Mouse (Mus musculus): ENCODE data around the gene Edem1. TPM values are rescaled to one million over a fixed set of nuclear protein-coding genes. Genes with fewer than 3 reads are reported as not detected.

The Edem1 gene
- total and polyA plus RNA-seq, 2 experiments: 58.3 to 102 TPM

DNA sequence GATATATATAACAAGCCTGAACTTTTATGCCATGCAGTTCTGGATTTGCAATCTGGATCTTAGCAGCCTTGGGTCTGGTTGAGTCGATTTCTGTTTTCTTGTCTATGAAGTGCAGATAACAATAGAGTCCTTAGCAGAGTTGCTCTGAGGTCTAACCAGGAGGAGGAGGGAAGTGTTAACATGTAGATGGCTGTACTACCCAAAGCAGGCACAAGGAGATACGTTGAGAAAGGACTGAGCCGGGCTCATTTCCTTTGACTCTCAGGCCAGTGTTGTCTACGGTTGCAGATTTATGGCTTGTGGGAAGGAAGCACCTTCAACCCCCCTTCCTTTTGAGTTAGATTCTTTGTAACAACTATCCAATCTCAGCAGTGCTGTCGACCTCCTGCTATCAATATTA lies 43.6 kb upstream of the Edem1 start:
- Histone ChIP-seq H3K4me1 (ENCODE audit: control insufficient read depth, insufficient read depth, low read length) (peaks cover 11% of the 10 kb centered on the region), H3K4me3 (ENCODE audit: insufficient read depth, low read depth, low read length) (peak overlapping the region; percentile 92), H3K27ac (replicated peaks; ENCODE audit: insufficient read depth, low read depth, low read length) (peak overlapping the region; percentile 90), H3K9ac (ENCODE audit: low read depth, low read length) (no peak overlapping the region), H3K79me2 (ENCODE audit: control insufficient read depth, insufficient read depth, low read length) (peaks cover 36% of the 10 kb centered on the region; the same call in 1 of the 2 replicates), H3K36me3 (ENCODE audit: control insufficient read depth, insufficient read depth, low read length) (no peaks in the 10 kb centered on the region), H3K27me3 (ENCODE audit: control insufficient read depth, insufficient read depth, low read length) (no peaks in the 10 kb centered on the region)
- WGBS: 17% methylated on average over 5 of the region's 5 CpGs
- no peak for DNase-seq (ENCODE audit: extremely low read depth, low read depth, low spot score)
- TF ChIP-seq POLR2A (IDR thresholded peaks at IDR 0.05; ENCODE audit: extremely low read depth, insufficient read depth, low read length): no peak
- peak; percentile 11; the same call in 1 of the 2 replicates for TF ChIP-seq CTCF (IDR thresholded peaks at IDR 0.05; ENCODE audit: low read depth, low read length)

DNA sequence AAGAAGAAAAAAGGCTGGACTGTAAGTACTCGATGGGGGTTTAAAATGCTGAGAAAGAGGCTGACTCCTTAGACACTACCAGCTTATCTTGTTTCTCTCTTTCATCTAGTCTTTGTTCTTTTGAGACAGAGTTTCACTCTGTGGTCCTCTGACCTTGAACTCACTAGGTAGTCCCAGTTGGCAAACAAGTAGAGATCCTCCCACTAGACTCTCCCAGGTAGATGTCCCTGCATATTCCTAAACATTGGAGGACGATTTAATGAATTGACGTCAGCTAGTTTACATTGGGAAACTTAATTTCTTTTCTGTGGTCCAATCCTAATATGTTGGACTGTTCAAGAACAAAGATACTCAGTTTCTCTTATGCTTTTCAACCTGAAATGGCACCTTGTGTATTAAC lies 42.9 kb upstream of the Edem1 start:
- H3K4me3 ChIP-seq (ENCODE audit: insufficient read depth, low read depth, low read length): no peak overlapping the region
- H3K27ac ChIP-seq (replicated peaks; ENCODE audit: insufficient read depth, low read depth, low read length): no peak overlapping the region; the same call in 1 of the 2 replicates

DNA sequence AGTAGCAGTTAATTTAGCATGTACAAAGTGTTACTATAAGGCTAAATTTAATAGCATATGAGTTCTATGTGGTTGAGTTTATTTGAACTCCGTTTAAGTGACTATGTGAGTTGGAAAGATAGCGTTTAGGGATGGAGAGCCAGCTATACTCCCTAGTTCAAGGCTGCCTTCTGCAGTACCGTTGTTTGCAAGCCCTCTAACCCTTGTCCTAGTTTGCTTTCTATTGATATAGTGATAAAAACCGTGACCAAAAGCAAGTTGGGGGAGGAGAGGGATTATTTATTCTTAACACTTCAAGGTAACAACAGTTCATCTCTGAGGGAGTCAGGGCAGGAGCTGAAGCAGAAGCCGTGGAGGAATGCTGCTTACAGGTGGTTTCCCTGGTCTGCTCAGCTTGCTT lies 36.9 kb upstream of the Edem1 start:
- WGBS: 22% methylated on average over 5 of the region's 5 CpGs
- peaks cover 1% of the 10 kb centered on the region; the same call in 1 of the 2 replicates for H3K36me3 ChIP-seq (ENCODE audit: control insufficient read depth, insufficient read depth, low read length)
- H3K4me3 ChIP-seq (ENCODE audit: insufficient read depth, low read depth, low read length): no peak overlapping the region
- DNase-seq (ENCODE audit: extremely low read depth, low read depth, low spot score): peak; percentile 90
- H3K27ac ChIP-seq (replicated peaks; ENCODE audit: insufficient read depth, low read depth, low read length): peak overlapping the region; percentile 54
- no peaks in the 10 kb centered on the region for H3K27me3 ChIP-seq (ENCODE audit: control insufficient read depth, insufficient read depth, low read length)
- peaks cover 62% of the 10 kb centered on the region; the same call in 1 of the 2 replicates for H3K79me2 ChIP-seq (ENCODE audit: control insufficient read depth, insufficient read depth, low read length)
- peaks cover 35% of the 10 kb centered on the region for H3K4me1 ChIP-seq (ENCODE audit: control insufficient read depth, insufficient read depth, low read length)
- peak overlapping the region; percentile 58; the same call in 1 of the 2 replicates for H3K9ac ChIP-seq (ENCODE audit: low read depth, low read length)
- TF ChIP-seq CTCF (IDR thresholded peaks at IDR 0.05; ENCODE audit: low read depth, low read length): no peak
- no peak for TF ChIP-seq POLR2A (IDR thresholded peaks at IDR 0.05; ENCODE audit: extremely low read depth, insufficient read depth, low read length)

More for the DNA sequence above, 42.9 kb upstream of the Edem1 start:
- Histone ChIP-seq H3K9ac (ENCODE audit: low read depth, low read length) (no peak overlapping the region), H3K79me2 (ENCODE audit: control insufficient read depth, insufficient read depth, low read length) (peaks cover 42% of the 10 kb centered on the region; the same call in 1 of the 2 replicates), H3K27me3 (ENCODE audit: control insufficient read depth, insufficient read depth, low read length) (no peaks in the 10 kb centered on the region), H3K4me1 (ENCODE audit: control insufficient read depth, insufficient read depth, low read length) (peaks cover 12% of the 10 kb centered on the region), H3K36me3 (ENCODE audit: control insufficient read depth, insufficient read depth, low read length) (peaks cover 1% of the 10 kb centered on the region; the same call in 1 of the 2 replicates)
- WGBS: 14% methylated on average over 3 of the region's 3 CpGs
- TF ChIP-seq POLR2A (IDR thresholded peaks at IDR 0.05; ENCODE audit: extremely low read depth, insufficient read depth, low read length) (no peak), CTCF (IDR thresholded peaks at IDR 0.05; ENCODE audit: low read depth, low read length) (no peak)
- peak; percentile 83 for DNase-seq (ENCODE audit: extremely low read depth, low read depth, low spot score)

DNA sequence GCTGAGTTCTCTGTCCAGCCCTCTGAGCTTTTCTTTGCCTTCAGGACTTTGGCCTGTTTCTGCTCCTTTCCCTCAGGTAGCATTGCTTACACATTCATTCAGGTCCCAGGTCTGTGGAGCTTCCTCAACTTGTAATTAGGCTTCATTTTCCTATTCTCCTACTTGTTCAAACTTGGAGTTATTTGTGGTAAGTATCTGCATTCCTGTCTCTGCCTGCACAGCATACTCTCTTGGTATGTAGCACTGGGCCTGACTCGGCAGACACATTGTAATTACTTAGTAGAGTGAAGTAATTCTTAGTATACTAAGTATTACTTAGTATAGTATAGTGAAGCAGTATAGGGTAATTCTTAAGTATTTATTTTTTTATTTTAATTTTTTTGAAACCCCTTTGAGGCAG lies 32.5 kb upstream of the Edem1 start:
- Histone ChIP-seq H3K27ac (replicated peaks; ENCODE audit: insufficient read depth, low read depth, low read length) (no peak overlapping the region), H3K9ac (ENCODE audit: low read depth, low read length) (no peak overlapping the region), H3K4me3 (ENCODE audit: insufficient read depth, low read depth, low read length) (no peak overlapping the region), H3K79me2 (ENCODE audit: control insufficient read depth, insufficient read depth, low read length) (peaks cover 68% of the 10 kb centered on the region), H3K36me3 (ENCODE audit: control insufficient read depth, insufficient read depth, low read length) (no peaks in the 10 kb centered on the region), H3K27me3 (ENCODE audit: control insufficient read depth, insufficient read depth, low read length) (no peaks in the 10 kb centered on the region), H3K4me1 (ENCODE audit: control insufficient read depth, insufficient read depth, low read length) (peaks cover 36% of the 10 kb centered on the region)
- DNase-seq (ENCODE audit: extremely low read depth, low read depth, low spot score): no peak
- TF ChIP-seq CTCF (IDR thresholded peaks at IDR 0.05; ENCODE audit: low read depth, low read length) (no peak), POLR2A (IDR thresholded peaks at IDR 0.05; ENCODE audit: extremely low read depth, insufficient read depth, low read length) (no peak)
- 51% methylated on average over 1 of the region's 1 CpGs for WGBS

DNA sequence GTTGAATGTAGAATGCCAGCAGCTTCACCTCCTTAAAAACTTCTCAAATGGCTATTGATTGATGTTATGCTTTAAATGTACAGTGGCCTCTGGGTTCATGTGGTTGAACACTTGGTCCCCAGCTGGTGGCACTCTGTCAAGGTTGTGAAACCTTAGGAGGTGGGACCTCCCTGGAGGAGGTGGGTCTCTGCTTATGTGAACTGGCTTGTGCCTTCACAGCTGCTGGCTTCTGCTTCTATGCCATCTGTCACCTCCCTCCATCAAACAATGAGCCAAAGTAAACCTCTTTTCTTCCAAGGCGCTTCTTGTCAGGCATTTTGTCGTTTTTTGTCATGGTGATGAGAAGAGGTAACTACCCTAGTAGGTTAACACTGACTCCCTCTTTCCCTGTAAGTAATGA lies 31.7 kb upstream of the Edem1 start:
- Histone ChIP-seq H3K27me3 (ENCODE audit: control insufficient read depth, insufficient read depth, low read length) (no peaks in the 10 kb centered on the region), H3K79me2 (ENCODE audit: control insufficient read depth, insufficient read depth, low read length) (peaks cover 71% of the 10 kb centered on the region), H3K4me1 (ENCODE audit: control insufficient read depth, insufficient read depth, low read length) (peaks cover 35% of the 10 kb centered on the region), H3K27ac (replicated peaks; ENCODE audit: insufficient read depth, low read depth, low read length) (no peak overlapping the region), H3K9ac (ENCODE audit: low read depth, low read length) (no peak overlapping the region), H3K4me3 (ENCODE audit: insufficient read depth, low read depth, low read length) (no peak overlapping the region), H3K36me3 (ENCODE audit: control insufficient read depth, insufficient read depth, low read length) (no peaks in the 10 kb centered on the region)
- peak; percentile 65 for DNase-seq (ENCODE audit: extremely low read depth, low read depth, low spot score)
- no peak for TF ChIP-seq CTCF (IDR thresholded peaks at IDR 0.05; ENCODE audit: low read depth, low read length)
- no peak for TF ChIP-seq POLR2A (IDR thresholded peaks at IDR 0.05; ENCODE audit: extremely low read depth, insufficient read depth, low read length)
- WGBS: 28% methylated on average over 2 of the region's 2 CpGs

DNA sequence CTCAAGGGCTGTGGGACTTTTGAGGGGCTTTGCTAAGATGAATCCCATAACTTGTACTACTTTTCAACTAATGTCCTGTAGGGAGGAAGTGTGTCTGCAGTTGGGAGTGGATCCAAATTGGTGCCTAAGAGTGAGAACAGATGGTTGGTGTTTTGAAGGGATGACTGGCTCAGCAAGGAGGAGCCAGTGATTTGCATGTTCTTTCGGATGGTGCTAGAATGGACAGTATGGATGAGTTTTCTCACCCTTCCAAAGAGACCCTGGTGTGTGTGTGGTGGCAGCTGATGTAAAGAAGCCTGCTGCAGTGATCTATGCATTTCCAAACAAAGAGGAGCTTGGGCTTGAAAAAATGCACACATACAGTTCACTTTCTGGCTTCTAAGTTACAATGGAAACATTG lies 23.2 kb upstream of the Edem1 start:
- H3K4me3 ChIP-seq (ENCODE audit: insufficient read depth, low read depth, low read length): no peak overlapping the region
- TF ChIP-seq POLR2A (IDR thresholded peaks at IDR 0.05; ENCODE audit: extremely low read depth, insufficient read depth, low read length) (no peak), CTCF (IDR thresholded peaks at IDR 0.05; ENCODE audit: low read depth, low read length) (no peak)

More for the DNA sequence above, 23.2 kb upstream of the Edem1 start:
- Histone ChIP-seq H3K27ac (replicated peaks; ENCODE audit: insufficient read depth, low read depth, low read length) (peak overlapping the region; percentile 56), H3K27me3 (ENCODE audit: control insufficient read depth, insufficient read depth, low read length) (no peaks in the 10 kb centered on the region), H3K9ac (ENCODE audit: low read depth, low read length) (no peak overlapping the region), H3K36me3 (ENCODE audit: control insufficient read depth, insufficient read depth, low read length) (no peaks in the 10 kb centered on the region), H3K4me1 (ENCODE audit: control insufficient read depth, insufficient read depth, low read length) (peaks cover 31% of the 10 kb centered on the region), H3K79me2 (ENCODE audit: control insufficient read depth, insufficient read depth, low read length) (peaks cover 67% of the 10 kb centered on the region)
- DNase-seq (ENCODE audit: extremely low read depth, low read depth, low spot score): no peak
- WGBS: 53% methylated on average over 1 of the region's 1 CpGs

Data from liver, adult 2 months (tissue).